Mouse (Mus musculus): ENCODE measurements around the gene Ccnd3. TPM values are rescaled to one million over a fixed set of nuclear protein-coding genes. Genes with fewer than 3 reads are reported as not detected.

Ccnd3 gene
- polyA plus RNA-seq, 1 experiment from 2014 or later: 99.7 TPM

DNA sequence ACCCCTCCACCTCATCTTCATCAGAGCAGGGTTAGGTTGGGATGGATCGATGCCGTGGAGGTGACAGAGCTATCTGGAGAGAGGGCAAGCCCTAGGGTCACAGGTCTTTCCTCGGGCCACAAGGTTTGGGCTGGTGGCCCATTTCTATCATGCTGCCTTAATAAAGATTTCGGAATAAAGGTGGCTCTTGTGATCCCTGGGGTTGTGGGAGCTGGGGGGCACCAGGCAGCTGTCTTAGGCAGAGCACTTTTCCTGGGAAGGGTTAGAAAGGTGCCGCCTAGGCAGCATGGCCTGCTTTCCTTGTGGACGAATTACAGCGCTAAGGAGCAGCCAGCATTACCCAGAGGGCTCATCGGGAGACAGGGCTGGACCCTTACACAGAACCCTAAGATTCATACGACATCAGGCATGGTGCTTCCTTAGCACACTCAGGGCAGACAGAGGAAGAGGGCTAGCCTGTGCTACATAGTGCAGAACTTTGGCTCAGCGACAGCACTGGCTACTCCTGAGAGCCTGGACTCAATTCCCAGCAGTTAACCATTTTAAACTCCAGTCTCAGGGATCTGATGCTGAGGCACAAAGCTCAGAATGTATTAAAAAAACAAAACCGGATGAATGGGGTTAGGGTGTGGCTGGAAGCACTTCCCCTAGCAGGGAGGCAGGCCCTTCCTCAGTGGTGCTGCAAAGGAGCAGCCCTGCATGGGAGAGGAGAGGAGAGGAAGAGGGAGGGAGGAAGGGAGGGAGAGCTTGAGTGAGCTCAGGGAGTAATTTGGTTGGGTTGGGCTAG lies 94.9 kb downstream of the Ccnd3 start:
- in situ Hi-C loops (cut with MboI; ENCODE audit: low pct_unique_long_range_greater_than_20kb): no loop called here
- no peak for TF ChIP-seq CTCF (IDR thresholded peaks at IDR 0.05)
- ATAC-seq: no peak
- no peaks in the 10 kb centered on the region for H3K27me3 ChIP-seq
- ChIA-PET CTCF (interaction anchor here (1.9 to 2.8 kb wide), 3 partner anchors 9 to 88 kb away, joined by 5 to 12 read pairs (median 7); no protein-coding TSS in a partner anchor), POLR2A (interaction anchor here (1.1 kb wide), 1 partner anchor 11 kb away, joined by 4 read pairs; no protein-coding TSS in a partner anchor)
- DNase-seq (ENCODE audit: low read depth, low spot score): no peak

DNA sequence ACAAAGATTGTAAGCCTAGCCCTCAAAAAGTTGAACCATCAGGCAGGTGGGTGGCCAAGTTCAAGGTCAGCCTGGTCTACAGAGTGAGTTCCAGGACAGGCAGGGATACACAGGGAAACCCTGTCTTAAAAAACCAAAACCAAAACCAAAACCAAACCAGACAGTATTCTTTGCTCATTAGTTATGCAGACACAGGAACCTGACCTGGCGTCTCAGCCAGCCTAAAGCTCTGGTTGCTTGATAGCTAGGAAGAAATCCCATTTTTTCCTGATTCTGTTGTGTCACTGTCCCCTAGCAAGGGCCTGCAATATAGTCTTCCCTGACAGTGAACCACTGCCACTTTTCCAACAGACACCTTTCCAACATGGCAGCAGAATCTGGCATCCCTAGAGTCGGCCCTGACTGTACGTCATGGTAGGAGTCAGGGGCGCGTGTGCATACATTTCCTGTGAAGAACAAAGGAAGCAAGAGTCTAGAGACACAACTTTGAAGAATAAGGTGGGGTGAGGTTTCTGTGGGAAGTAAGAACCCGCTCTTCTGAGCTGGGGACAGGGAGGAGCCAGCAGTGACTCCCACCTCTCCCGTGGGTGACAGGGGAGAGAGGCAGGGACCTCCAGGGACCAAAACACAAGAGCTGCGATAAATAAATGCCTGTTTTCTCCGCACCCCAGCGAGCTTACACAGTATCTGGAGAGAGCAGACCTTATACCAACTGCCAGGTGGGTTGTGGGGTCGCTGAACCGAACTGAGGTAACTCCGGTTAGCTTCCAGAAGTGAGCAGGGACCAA lies 95.9 kb downstream of the Ccnd3 start:
- ChIA-PET POLR2A (interaction anchor here (0.8 to 1.1 kb wide), 2 partner anchors 10 to 40 kb away, joined by 3 to 4 read pairs; no protein-coding TSS in a partner anchor), CTCF (interaction anchor here (1.6 to 2.1 kb wide), 4 partner anchors 8 to 90 kb away, joined by 3 to 7 read pairs (median 4); no protein-coding TSS in a partner anchor)
- ATAC-seq: no peak
- no peaks in the 10 kb centered on the region for H3K27me3 ChIP-seq
- in situ Hi-C loops (cut with MboI; ENCODE audit: low pct_unique_long_range_greater_than_20kb): no loop called here
- TF ChIP-seq CTCF (IDR thresholded peaks at IDR 0.05): no peak
- DNase-seq (ENCODE audit: low read depth, low spot score): no peak

DNA sequence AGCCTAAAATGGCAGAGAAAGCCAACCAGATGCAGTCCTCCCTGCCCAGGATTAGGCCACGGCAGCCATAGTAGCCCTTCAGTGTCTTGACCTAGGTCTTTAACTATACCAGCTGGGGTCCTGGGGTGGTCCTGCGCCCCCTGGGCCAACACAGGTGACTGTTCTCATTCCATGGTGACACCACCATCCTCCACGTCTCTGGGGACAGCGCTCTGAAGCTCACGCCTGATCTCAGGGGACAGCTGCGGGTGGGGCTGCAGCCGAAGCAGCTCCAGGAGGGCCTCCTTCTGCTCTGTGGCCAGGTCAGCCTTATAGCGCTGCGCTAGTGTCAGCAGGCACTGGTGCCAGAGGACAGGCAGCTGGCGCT lies 96.5 kb downstream of the Ccnd3 start:
- in situ Hi-C loops (cut with MboI; ENCODE audit: low pct_unique_long_range_greater_than_20kb): no loop called here
- ChIA-PET POLR2A (interaction anchor here (0.8 kb wide), 1 partner anchor 40 kb away, joined by 3 read pairs; no protein-coding TSS in a partner anchor), CTCF (interaction anchor here (1.6 to 2.1 kb wide), 4 partner anchors 8 to 90 kb away, joined by 3 to 7 read pairs (median 4); no protein-coding TSS in a partner anchor)
- no peak for TF ChIP-seq CTCF (IDR thresholded peaks at IDR 0.05)
- ATAC-seq (no peak), DNase-seq (ENCODE audit: low read depth, low spot score) (no peak)
- H3K27me3 ChIP-seq: no peaks in the 10 kb centered on the region

DNA sequence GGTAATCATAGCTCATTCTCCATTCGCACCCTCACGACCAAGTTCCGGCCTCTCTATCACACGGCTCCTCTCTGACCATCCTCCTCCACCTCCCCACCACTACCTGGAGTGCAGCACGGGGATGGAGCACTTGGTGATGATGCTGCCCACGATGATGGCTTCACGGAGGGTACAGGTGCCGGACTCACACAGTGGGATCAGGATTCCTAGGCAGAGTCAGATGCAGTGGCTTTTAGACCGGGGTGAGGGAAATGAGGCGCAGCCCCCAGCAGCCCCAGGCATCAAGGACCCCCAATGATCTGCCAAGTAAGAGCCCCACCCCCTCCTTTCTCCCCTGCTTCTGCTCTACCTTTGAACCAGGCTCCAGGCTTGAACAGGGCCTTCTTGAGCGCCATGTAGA lies 97.4 kb downstream of the Ccnd3 start:
- no peak for DNase-seq (ENCODE audit: low read depth, low spot score)
- in situ Hi-C loops (cut with MboI; ENCODE audit: low pct_unique_long_range_greater_than_20kb): no loop called here
- ChIA-PET POLR2A (no interaction called here), CTCF (interaction anchor here (1.6 to 2.1 kb wide), 3 partner anchors 8 to 91 kb away, joined by 3 to 5 read pairs (median 4); no protein-coding TSS in a partner anchor)
- no peak for ATAC-seq
- TF ChIP-seq CTCF (IDR thresholded peaks at IDR 0.05): no peak
- no peaks in the 10 kb centered on the region for H3K27me3 ChIP-seq

DNA sequence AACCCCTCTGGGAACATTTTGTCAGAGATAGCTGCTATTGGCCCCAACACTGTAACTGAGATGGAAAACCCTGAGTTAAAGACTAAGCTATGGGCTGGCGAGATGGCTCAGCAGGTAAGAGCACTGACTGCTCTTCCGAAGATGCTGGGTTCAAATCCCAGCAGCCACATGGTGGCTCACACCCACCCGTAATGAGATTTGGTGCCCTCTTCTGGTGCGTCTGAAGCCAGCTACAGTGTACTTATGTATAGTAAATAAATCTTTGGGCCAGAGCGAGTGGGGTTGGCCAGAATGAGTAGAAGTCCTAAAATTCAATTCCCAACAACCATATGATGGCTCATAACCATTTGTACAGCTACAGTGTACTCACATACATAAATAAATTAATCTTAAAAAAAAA lies 101.4 kb downstream of the Ccnd3 start:
- no peaks in the 10 kb centered on the region for H3K27me3 ChIP-seq
- no peak for DNase-seq (ENCODE audit: low read depth, low spot score)
- no peak for ATAC-seq
- CTCF ChIA-PET: interaction anchor here (0.9 kb wide), 1 partner anchor 95 kb away, joined by 3 read pairs; no protein-coding TSS in a partner anchor
- POLR2A ChIA-PET: no interaction called here
- TF ChIP-seq CTCF (IDR thresholded peaks at IDR 0.05): no peak
- in situ Hi-C loops (cut with MboI; ENCODE audit: low pct_unique_long_range_greater_than_20kb): no loop called here

DNA sequence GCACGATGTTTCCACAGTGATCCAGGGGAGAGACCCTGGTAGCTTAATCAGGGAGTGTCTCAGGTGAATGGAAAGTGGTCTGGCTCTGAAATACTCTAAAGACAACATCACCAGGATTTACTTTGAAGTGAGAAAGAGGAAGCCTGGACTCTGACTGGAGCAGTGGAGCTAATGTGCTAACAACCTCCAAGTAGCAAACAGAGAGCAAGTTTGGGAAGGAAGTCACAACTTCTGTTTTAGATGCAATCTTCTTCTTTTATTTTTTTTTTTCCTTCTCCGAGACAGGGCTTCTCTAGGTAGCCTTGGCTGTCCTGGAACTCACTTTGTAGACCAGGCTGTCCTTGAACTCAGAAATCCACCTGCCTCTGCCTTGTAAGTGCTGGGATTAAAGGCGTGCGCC lies 104.3 kb downstream of the Ccnd3 start:
- ATAC-seq (no peak), DNase-seq (ENCODE audit: low read depth, low spot score) (no peak)
- ChIA-PET CTCF (interaction anchor here (1.4 to 3.1 kb wide), 5 partner anchors 9 to 98 kb away, joined by 4 to 17 read pairs (median 7); no protein-coding TSS in a partner anchor), POLR2A (no interaction called here)
- in situ Hi-C loops (cut with MboI; ENCODE audit: low pct_unique_long_range_greater_than_20kb): no loop called here
- no peak for TF ChIP-seq CTCF (IDR thresholded peaks at IDR 0.05)
- no peaks in the 10 kb centered on the region for H3K27me3 ChIP-seq

DNA sequence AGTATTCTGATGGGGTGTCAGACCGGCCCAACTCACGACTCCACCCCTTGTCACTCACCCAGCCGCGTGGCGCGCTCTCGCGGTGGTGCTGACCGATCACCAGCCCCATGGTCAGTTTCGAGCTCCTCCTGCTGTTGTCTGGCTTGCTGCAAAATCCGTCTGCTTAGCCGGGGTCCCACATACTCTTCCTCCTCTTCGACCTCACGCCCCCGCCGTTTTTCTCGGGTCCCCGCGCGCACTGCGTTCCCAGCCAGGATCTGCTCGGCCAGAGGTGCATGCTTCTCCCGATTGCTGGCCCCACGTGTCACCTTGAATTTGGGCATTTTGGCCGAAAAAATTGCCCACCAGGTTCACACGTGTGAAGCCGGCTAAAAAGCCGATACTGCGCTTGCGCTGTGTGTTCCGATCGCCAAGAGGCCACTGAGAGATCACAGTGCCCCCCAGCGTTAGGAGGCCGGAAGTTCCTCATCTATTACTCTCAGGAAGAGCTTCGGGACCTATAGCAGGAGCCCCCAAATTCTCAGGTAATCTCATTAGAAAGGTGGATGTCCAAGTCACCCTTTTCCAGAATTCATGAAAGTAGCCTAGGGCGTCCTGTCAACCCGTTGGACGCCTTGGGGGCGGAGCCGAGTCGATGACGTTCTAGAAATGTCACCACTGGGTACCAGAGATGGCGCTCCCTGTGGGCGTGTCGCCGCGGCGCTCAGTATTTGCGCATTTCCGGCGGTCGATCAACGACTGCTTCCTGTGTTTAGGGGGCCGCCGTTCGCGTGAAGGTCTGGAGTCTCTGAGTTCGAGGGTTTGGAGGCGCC lies 106.2 kb downstream of the Ccnd3 start, which contains the start of the genes Bysl, Med20 and Gm20517:
Bysl (minus strand) TSS at position 644 of the 812 bp plus-strand sequence.
Med20 (plus strand) TSS at position 734 of the 812 bp plus-strand sequence.
Gm20517 (plus strand) TSS at position 741 of the 812 bp plus-strand sequence.
- peak; percentile 81 for ATAC-seq
- POLR2A ChIA-PET: interaction anchor here (0.7 to 1.4 kb wide), 2 partner anchors 11 to 1947 kb away, joined by 3 to 4 read pairs; no protein-coding TSS in a partner anchor

DNA sequence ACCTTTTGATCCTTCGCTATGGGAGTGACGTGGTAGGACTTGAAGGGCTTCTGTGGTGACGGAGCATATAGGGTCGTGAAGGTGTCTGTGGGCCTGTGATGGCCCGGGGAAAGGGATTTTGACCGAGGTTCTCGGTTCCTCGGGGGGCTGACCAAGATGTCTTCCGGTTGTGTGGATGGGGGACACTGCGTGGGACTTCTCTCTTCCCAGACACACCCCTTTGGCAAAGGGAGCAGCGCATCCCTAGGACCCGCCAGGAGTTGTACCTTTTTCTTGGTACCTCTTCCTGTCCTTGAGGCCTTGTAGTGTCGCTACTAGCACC lies 106.8 kb downstream of the Ccnd3 start:
- no peaks in the 10 kb centered on the region for H3K27me3 ChIP-seq
- no peak for TF ChIP-seq CTCF (IDR thresholded peaks at IDR 0.05)
- ChIA-PET POLR2A (no interaction called here), CTCF (interaction anchor here (1.2 to 3.1 kb wide), 4 partner anchors 12 to 101 kb away, joined by 3 to 17 read pairs (median 5); no protein-coding TSS in a partner anchor)
- in situ Hi-C loops (cut with MboI; ENCODE audit: low pct_unique_long_range_greater_than_20kb): loop anchor here (5.0 kb wide), 2 partner anchors 99 to 234 kb away; no protein-coding TSS in a partner anchor
- ATAC-seq: peak; percentile 7
- DNase-seq (ENCODE audit: low read depth, low spot score): no peak

More for the DNA sequence above, 106.2 kb downstream of the Ccnd3 start, which contains the start of the genes Bysl, Med20 and Gm20517:
- CTCF ChIA-PET: interaction anchor here (0.7 to 3.1 kb wide), 6 partner anchors 10 to 100 kb away, joined by 3 to 17 read pairs (median 4); no protein-coding TSS in a partner anchor
- peak; percentile 98 for TF ChIP-seq CTCF (IDR thresholded peaks at IDR 0.05)
- in situ Hi-C loops (cut with MboI; ENCODE audit: low pct_unique_long_range_greater_than_20kb): loop anchor here (5.0 kb wide), 2 partner anchors 99 to 234 kb away; no protein-coding TSS in a partner anchor
- no peaks in the 10 kb centered on the region for H3K27me3 ChIP-seq
- peak; percentile 79 for DNase-seq (ENCODE audit: low read depth, low spot score)

DNA sequence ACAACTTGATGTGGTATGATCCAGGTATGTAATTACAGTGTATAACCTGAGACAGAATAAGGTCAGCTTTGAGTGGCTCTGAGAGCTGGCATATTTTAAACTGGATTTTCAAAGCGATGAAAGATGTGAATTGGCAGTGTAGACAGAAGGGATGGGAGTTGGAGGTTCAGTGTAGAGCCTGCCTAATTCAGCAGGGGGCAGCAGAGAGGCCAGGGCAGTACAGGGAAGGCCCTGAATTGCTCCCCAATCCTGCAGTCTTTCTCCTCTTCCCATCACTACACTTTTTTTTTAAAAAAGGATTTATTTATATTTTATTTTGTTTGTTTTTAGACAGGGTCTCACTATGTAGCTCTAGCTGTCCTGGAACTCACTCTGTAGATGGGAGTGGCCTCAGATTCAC lies 109.2 kb downstream of the Ccnd3 start:
- no peak for ATAC-seq
- ChIA-PET POLR2A (interaction anchor here (0.8 kb wide), 1 partner anchor 231 kb away, joined by 3 read pairs; no protein-coding TSS in a partner anchor), CTCF (interaction anchor here (0.6 to 2.0 kb wide), 7 partner anchors 8 to 103 kb away, joined by 3 to 9 read pairs (median 4); no protein-coding TSS in a partner anchor)
- no peak for DNase-seq (ENCODE audit: low read depth, low spot score)
- in situ Hi-C loops (cut with MboI; ENCODE audit: low pct_unique_long_range_greater_than_20kb): loop anchor here (5.0 kb wide), 2 partner anchors 102 to 237 kb away; no protein-coding TSS in a partner anchor
- peak; percentile 80 for TF ChIP-seq CTCF (IDR thresholded peaks at IDR 0.05)
- no peaks in the 10 kb centered on the region for H3K27me3 ChIP-seq

Data from Patski (cell line).